Mouse (Mus musculus) CH12.LX (cell line): ENCODE measurements at regions not wholly inside any gene's neighbourhood (a gene's known extent, or its start where the extent isn't known, plus 50 kb on each side); places are given as distances from the start of the nearest gene placed in this dataset.

Experiments
- BHLHE40 ChIP-seq: IDR thresholded peaks from 2 replicates; pipeline ENCODE4 v1.6.1; 2011; ENCODE audit warnings: mild to moderate bottlenecking, low read depth, low read length, improper control_type of control experiment
- CTCF ChIP-seq, 2 experiments: IDR thresholded peaks in 1 of 2; conservative IDR thresholded peaks in 1 of 2; 2 replicates each; pipeline ENCODE4 v1.5.1; 2011 to 2012; ENCODE audit warnings: low read depth in 2 of 2, low read length in 2 of 2, improper control_type of control experiment in 1 of 2, inconsistent platforms in 1 of 2, mild to moderate bottlenecking in 1 of 2, moderate library complexity in 1 of 2
- E2F4 ChIP-seq: IDR thresholded peaks from 2 replicates; pipeline ENCODE4 v1.6.1; 2011; ENCODE audit warnings: low read depth, low read length, improper control_type of control experiment; ENCODE audit not compliant: insufficient replicate concordance
- EP300 ChIP-seq: IDR thresholded peaks from 2 replicates; pipeline ENCODE4 v1.6.1; 2011; ENCODE audit warnings: low read length, improper control_type of control experiment
- KAT2A ChIP-seq: IDR thresholded peaks from 2 replicates; pipeline ENCODE4 v1.6.1; 2012; ENCODE audit warnings: low read length, improper control_type of control experiment, inconsistent platforms; ENCODE audit not compliant: insufficient replicate concordance
- MEF2A ChIP-seq: IDR thresholded peaks from 2 replicates; pipeline ENCODE4 v1.6.1; 2014; ENCODE audit warnings: low read depth, mild to moderate bottlenecking, inconsistent platforms, low read length, improper control_type of control experiment, borderline replicate concordance
- PAX5 ChIP-seq: IDR thresholded peaks from 2 replicates; pipeline ENCODE4 v1.6.1; 2012; ENCODE audit warnings: low read length, inconsistent platforms, mixed read lengths
- POLR2A ChIP-seq: IDR thresholded peaks from 2 replicates; pipeline ENCODE4 v1.6.1; 2011; ENCODE audit warnings: low read depth, mild to moderate bottlenecking, improper control_type of control experiment, low read length
- POLR2AphosphoS2 ChIP-seq: IDR thresholded peaks from 2 replicates; pipeline ENCODE4 v1.6.1; 2011; ENCODE audit warnings: low read depth, low read length, improper control_type of control experiment
- TCF12 ChIP-seq: IDR thresholded peaks from 2 replicates; pipeline ENCODE4 v1.6.1; 2014; ENCODE audit warnings: low read depth, mild to moderate bottlenecking, inconsistent platforms, low read length, improper control_type of control experiment
- UBTF ChIP-seq: IDR thresholded peaks from 2 replicates; pipeline ENCODE4 v1.6.1; 2012; ENCODE audit warnings: low read depth, mild to moderate bottlenecking, inconsistent platforms, low read length, improper control_type of control experiment, moderate library complexity
- USF1 ChIP-seq: IDR thresholded peaks from 2 replicates; pipeline ENCODE4 v1.6.1; 2014; ENCODE audit warnings: low read depth, mild to moderate bottlenecking, inconsistent platforms, low read length, improper control_type of control experiment
- ZKSCAN1 ChIP-seq: IDR thresholded peaks from 2 replicates; pipeline ENCODE4 v1.6.1; 2012; ENCODE audit warnings: low read depth, inconsistent platforms, low read length, improper control_type of control experiment, borderline replicate concordance

- TF ChIP-seq BHLHE40 (no peak), EP300 (no peak), POLR2AphosphoS2 (no peak), MEF2A (no peak), ZKSCAN1 (no peak), CTCF (conservative IDR thresholded peaks at IDR 0.05 in 1 of 2, IDR thresholded peaks at IDR 0.05 in 1 of 2; ENCODE audit: low read depth in 2 of 2, low read length in 2 of 2) (no peak), POLR2A (no peak), USF1 (no peak), PAX5 (no peak), UBTF (no peak), E2F4 (no peak), TCF12 (no peak), KAT2A (no peak)
These were observed 100.7 kb upstream of the Eif4g2 start for GRCm38 (mm10) chr7:111183512-111183911.
